Mouse (Mus musculus): ENCODE measurements around the gene Bcas3.

- TF ChIP-seq CTCF (IDR thresholded peaks at IDR 0.05; ENCODE audit: extremely low read depth, insufficient read depth, insufficient read length, insufficient replicate concordance) (no peak), POLR2A (IDR thresholded peaks at IDR 0.05; ENCODE audit: low read depth, low read length) (no peak)
Measured at GRCm38 (mm10) chr11:85837291-85837647, 484.3 kb downstream of the Bcas3 start.
